Mouse (Mus musculus): ENCODE measurements at regions not wholly inside any gene's neighbourhood (a gene's known extent, or its start where the extent isn't known, plus 50 kb on each side); places are given as distances from the start of the nearest gene placed in this dataset.

GRCm38 (mm10) chr17:66221256-66221655, 97.9 kb downstream of the Ddx11 start:
- no peak overlapping the region for H3K9ac ChIP-seq (replicated peaks; ENCODE audit: low read length)
- no peak overlapping the region for H3K27ac ChIP-seq (replicated peaks; ENCODE audit: low read depth, low read length)
- DNase-seq (ENCODE audit: low spot score) (peak; percentile 90), ATAC-seq (replicated peaks; ENCODE audit: insufficient number of reproducible peaks, low FRiP score, low TSS enrichment, low read depth) (0 out of 2 replicates have a peak, but pooled peaks have one; percentile 25)
- WGBS: 11% methylated on average over 8 of the region's 8 CpGs
- H3K36me3 ChIP-seq (replicated peaks; ENCODE audit: control insufficient read depth, insufficient read depth, low read depth, low read length): no peaks in the 10 kb centered on the region
- H3K4me2 ChIP-seq (ENCODE audit: low read depth, low read length): no peak overlapping the region
- H3K4me1 ChIP-seq (ENCODE audit: control insufficient read depth, insufficient read depth, low read length): no peaks in the 10 kb centered on the region
- no peaks in the 10 kb centered on the region for H3K9me3 ChIP-seq (replicated peaks; ENCODE audit: control insufficient read depth, low read length)
- H3K27me3 ChIP-seq (ENCODE audit: control insufficient read depth, insufficient read depth, low read length): no peaks in the 10 kb centered on the region
- no peak overlapping the region for H3K4me3 ChIP-seq (ENCODE audit: low read depth, low read length)

GRCm38 (mm10) chr17:66223711-66224110, 100.4 kb downstream of the Ddx11 start:
- Histone ChIP-seq H3K4me2 (ENCODE audit: low read depth, low read length) (no peak overlapping the region), H3K9ac (replicated peaks; ENCODE audit: low read length) (no peak overlapping the region), H3K9me3 (replicated peaks; ENCODE audit: control insufficient read depth, low read length) (no peaks in the 10 kb centered on the region), H3K27ac (replicated peaks; ENCODE audit: low read depth, low read length) (no peak overlapping the region), H3K4me1 (ENCODE audit: control insufficient read depth, insufficient read depth, low read length) (no peaks in the 10 kb centered on the region), H3K4me3 (ENCODE audit: low read depth, low read length) (no peak overlapping the region), H3K27me3 (ENCODE audit: control insufficient read depth, insufficient read depth, low read length) (no peaks in the 10 kb centered on the region), H3K36me3 (replicated peaks; ENCODE audit: control insufficient read depth, insufficient read depth, low read depth, low read length) (no peaks in the 10 kb centered on the region)
- WGBS: 89% methylated on average over 13 of the region's 13 CpGs
- DNase-seq (ENCODE audit: low spot score) (no peak), ATAC-seq (replicated peaks; ENCODE audit: insufficient number of reproducible peaks, low FRiP score, low TSS enrichment, low read depth) (no peak)

GRCm38 (mm10) chr17:66224241-66224640, 100.9 kb downstream of the Ddx11 start:
- ATAC-seq (replicated peaks; ENCODE audit: insufficient number of reproducible peaks, low FRiP score, low TSS enrichment, low read depth): no peak
- Histone ChIP-seq H3K4me1 (ENCODE audit: control insufficient read depth, insufficient read depth, low read length) (no peaks in the 10 kb centered on the region), H3K27me3 (ENCODE audit: control insufficient read depth, insufficient read depth, low read length) (no peaks in the 10 kb centered on the region), H3K9me3 (replicated peaks; ENCODE audit: control insufficient read depth, low read length) (no peaks in the 10 kb centered on the region), H3K9ac (replicated peaks; ENCODE audit: low read length) (no peak overlapping the region), H3K36me3 (replicated peaks; ENCODE audit: control insufficient read depth, insufficient read depth, low read depth, low read length) (no peaks in the 10 kb centered on the region), H3K27ac (replicated peaks; ENCODE audit: low read depth, low read length) (no peak overlapping the region), H3K4me3 (ENCODE audit: low read depth, low read length) (no peak overlapping the region), H3K4me2 (ENCODE audit: low read depth, low read length) (no peak overlapping the region)
- 64% methylated on average over 7 of the region's 7 CpGs for WGBS
- no peak for DNase-seq (ENCODE audit: low spot score)

- H3K4me3 ChIP-seq (ENCODE audit: low read depth, low read length): no peak overlapping the region
- no peaks in the 10 kb centered on the region for H3K9me3 ChIP-seq (replicated peaks; ENCODE audit: control insufficient read depth, low read length)
- H3K4me2 ChIP-seq (ENCODE audit: low read depth, low read length): no peak overlapping the region
- no peak overlapping the region for H3K9ac ChIP-seq (replicated peaks; ENCODE audit: low read length)
- H3K4me1 ChIP-seq (ENCODE audit: control insufficient read depth, insufficient read depth, low read length): no peaks in the 10 kb centered on the region
- no peak overlapping the region for H3K27ac ChIP-seq (replicated peaks; ENCODE audit: low read depth, low read length)
- H3K36me3 ChIP-seq (replicated peaks; ENCODE audit: control insufficient read depth, insufficient read depth, low read depth, low read length): no peaks in the 10 kb centered on the region
- no peak for DNase-seq (ENCODE audit: low spot score)
- ATAC-seq (replicated peaks; ENCODE audit: insufficient number of reproducible peaks, low FRiP score, low TSS enrichment, low read depth): no peak
- H3K27me3 ChIP-seq (ENCODE audit: control insufficient read depth, insufficient read depth, low read length): no peaks in the 10 kb centered on the region
- 82% methylated on average over 8 of the region's 8 CpGs for WGBS
Measured at GRCm38 (mm10) chr17:66232391-66232790, 109.1 kb downstream of the Ddx11 start.

- Histone ChIP-seq H3K4me1 (ENCODE audit: control insufficient read depth, insufficient read depth, low read length) (no peaks in the 10 kb centered on the region), H3K36me3 (replicated peaks; ENCODE audit: control insufficient read depth, insufficient read depth, low read depth, low read length) (no peaks in the 10 kb centered on the region), H3K4me3 (ENCODE audit: low read depth, low read length) (no peak overlapping the region), H3K27me3 (ENCODE audit: control insufficient read depth, insufficient read depth, low read length) (no peaks in the 10 kb centered on the region), H3K27ac (replicated peaks; ENCODE audit: low read depth, low read length) (no peak overlapping the region), H3K4me2 (ENCODE audit: low read depth, low read length) (no peak overlapping the region), H3K9me3 (replicated peaks; ENCODE audit: control insufficient read depth, low read length) (no peaks in the 10 kb centered on the region), H3K9ac (replicated peaks; ENCODE audit: low read length) (no peak overlapping the region)
- DNase-seq (ENCODE audit: low spot score) (no peak), ATAC-seq (replicated peaks; ENCODE audit: insufficient number of reproducible peaks, low FRiP score, low TSS enrichment, low read depth) (no peak)
- WGBS: 71% methylated on average over 18 of the region's 18 CpGs
Measured at GRCm38 (mm10) chr17:66232891-66233421, 109.6 kb downstream of the Ddx11 start.

- DNase-seq (ENCODE audit: low spot score) (no peak), ATAC-seq (replicated peaks; ENCODE audit: insufficient number of reproducible peaks, low FRiP score, low TSS enrichment, low read depth) (no peak)
- Histone ChIP-seq H3K36me3 (replicated peaks; ENCODE audit: control insufficient read depth, insufficient read depth, low read depth, low read length) (no peaks in the 10 kb centered on the region), H3K4me2 (ENCODE audit: low read depth, low read length) (no peak overlapping the region), H3K9me3 (replicated peaks; ENCODE audit: control insufficient read depth, low read length) (no peaks in the 10 kb centered on the region), H3K27ac (replicated peaks; ENCODE audit: low read depth, low read length) (no peak overlapping the region), H3K9ac (replicated peaks; ENCODE audit: low read length) (no peak overlapping the region), H3K4me1 (ENCODE audit: control insufficient read depth, insufficient read depth, low read length) (no peaks in the 10 kb centered on the region), H3K27me3 (ENCODE audit: control insufficient read depth, insufficient read depth, low read length) (no peaks in the 10 kb centered on the region), H3K4me3 (ENCODE audit: low read depth, low read length) (no peak overlapping the region)
- WGBS: 54% methylated on average over 12 of the region's 12 CpGs
Measured at GRCm38 (mm10) chr17:66233451-66233951, 110.2 kb downstream of the Ddx11 start.

GRCm38 (mm10) chr17:66234432-66234831, 111.1 kb downstream of the Ddx11 start:
- Histone ChIP-seq H3K4me1 (ENCODE audit: control insufficient read depth, insufficient read depth, low read length) (no peaks in the 10 kb centered on the region), H3K27ac (replicated peaks; ENCODE audit: low read depth, low read length) (no peak overlapping the region), H3K9me3 (replicated peaks; ENCODE audit: control insufficient read depth, low read length) (no peaks in the 10 kb centered on the region), H3K27me3 (ENCODE audit: control insufficient read depth, insufficient read depth, low read length) (no peaks in the 10 kb centered on the region), H3K9ac (replicated peaks; ENCODE audit: low read length) (no peak overlapping the region), H3K36me3 (replicated peaks; ENCODE audit: control insufficient read depth, insufficient read depth, low read depth, low read length) (no peaks in the 10 kb centered on the region), H3K4me3 (ENCODE audit: low read depth, low read length) (no peak overlapping the region), H3K4me2 (ENCODE audit: low read depth, low read length) (no peak overlapping the region)
- WGBS: 81% methylated on average over 19 of the region's 19 CpGs
- no peak for ATAC-seq (replicated peaks; ENCODE audit: insufficient number of reproducible peaks, low FRiP score, low TSS enrichment, low read depth)
- DNase-seq (ENCODE audit: low spot score): no peak

- no peak overlapping the region for H3K4me3 ChIP-seq (ENCODE audit: low read depth, low read length)
- no peaks in the 10 kb centered on the region for H3K36me3 ChIP-seq (replicated peaks; ENCODE audit: control insufficient read depth, insufficient read depth, low read depth, low read length)
- no peak overlapping the region for H3K9ac ChIP-seq (replicated peaks; ENCODE audit: low read length)
- H3K27ac ChIP-seq (replicated peaks; ENCODE audit: low read depth, low read length): no peak overlapping the region
- DNase-seq (ENCODE audit: low spot score) (peak; percentile 91), ATAC-seq (replicated peaks; ENCODE audit: insufficient number of reproducible peaks, low FRiP score, low TSS enrichment, low read depth) (peak; percentile 70)
- H3K9me3 ChIP-seq (replicated peaks; ENCODE audit: control insufficient read depth, low read length): no peaks in the 10 kb centered on the region
- H3K27me3 ChIP-seq (ENCODE audit: control insufficient read depth, insufficient read depth, low read length): no peaks in the 10 kb centered on the region
- 3% methylated on average over 19 of the region's 19 CpGs for WGBS
- H3K4me2 ChIP-seq (ENCODE audit: low read depth, low read length): no peak overlapping the region
- H3K4me1 ChIP-seq (ENCODE audit: control insufficient read depth, insufficient read depth, low read length): no peaks in the 10 kb centered on the region
Measured at GRCm38 (mm10) chr17:66235096-66235805, 111.9 kb downstream of the Ddx11 start.
